Mouse (Mus musculus): ENCODE measurements at regions not wholly inside any gene's neighbourhood (a gene's known extent, or its start where the extent isn't known, plus 50 kb on each side); places are given as distances from the start of the nearest gene placed in this dataset.

- Histone ChIP-seq H3K27me3 (ENCODE audit: control insufficient read depth, insufficient read depth, low read depth, low read length) (no peaks in the 10 kb centered on the region), H3K9me3 (ENCODE audit: control insufficient read depth, low read length) (no peaks in the 10 kb centered on the region), H3K4me2 (ENCODE audit: low read depth, low read length) (no peak overlapping the region), H3K27ac (ENCODE audit: low read length) (no peak overlapping the region), H3K4me3 (ENCODE audit: low read length) (no peak overlapping the region), H3K36me3 (ENCODE audit: control insufficient read depth, insufficient read depth, low read length) (no peaks in the 10 kb centered on the region), H3K4me1 (replicated peaks; ENCODE audit: control insufficient read depth, insufficient read depth, low read length) (no peaks in the 10 kb centered on the region), H3K9ac (ENCODE audit: low read length) (no peak overlapping the region)
- ATAC-seq (ENCODE audit: low read depth) = no peak
- 72% methylated on average over 11 of the region's 11 CpGs for WGBS
These were observed 84.1 kb upstream of the Ptprk start for GRCm38 (mm10) chr10:27990359-27991056.

- WGBS = 66% methylated on average over 3 of the region's 3 CpGs
- no peak for ATAC-seq (ENCODE audit: low read depth)
- Histone ChIP-seq H3K4me3 (ENCODE audit: low read length) (no peak overlapping the region), H3K36me3 (ENCODE audit: control insufficient read depth, insufficient read depth, low read length) (no peaks in the 10 kb centered on the region), H3K9me3 (ENCODE audit: control insufficient read depth, low read length) (no peaks in the 10 kb centered on the region), H3K9ac (ENCODE audit: low read length) (no peak overlapping the region), H3K4me1 (replicated peaks; ENCODE audit: control insufficient read depth, insufficient read depth, low read length) (no peaks in the 10 kb centered on the region), H3K4me2 (ENCODE audit: low read depth, low read length) (no peak overlapping the region), H3K27me3 (ENCODE audit: control insufficient read depth, insufficient read depth, low read depth, low read length) (no peaks in the 10 kb centered on the region), H3K27ac (ENCODE audit: low read length) (no peak overlapping the region)
These were observed 83.6 kb upstream of the Ptprk start for GRCm38 (mm10) chr10:27991057-27991365.

GRCm38 (mm10) chr10:27994376-27995034, 80.1 kb upstream of the Ptprk start:
- H3K9ac ChIP-seq (ENCODE audit: low read length) = no peak overlapping the region
- WGBS = 76% methylated on average over 2 of the region's 2 CpGs
- H3K4me1 ChIP-seq (replicated peaks; ENCODE audit: control insufficient read depth, insufficient read depth, low read length) = no peaks in the 10 kb centered on the region
- H3K27me3 ChIP-seq (ENCODE audit: control insufficient read depth, insufficient read depth, low read depth, low read length) = no peaks in the 10 kb centered on the region
- no peak overlapping the region for H3K27ac ChIP-seq (ENCODE audit: low read length)
- H3K4me3 ChIP-seq (ENCODE audit: low read length) = no peak overlapping the region
- ATAC-seq (ENCODE audit: low read depth) = no peak
- H3K4me2 ChIP-seq (ENCODE audit: low read depth, low read length) = no peak overlapping the region
- H3K36me3 ChIP-seq (ENCODE audit: control insufficient read depth, insufficient read depth, low read length) = no peaks in the 10 kb centered on the region
- H3K9me3 ChIP-seq (ENCODE audit: control insufficient read depth, low read length) = no peaks in the 10 kb centered on the region

GRCm38 (mm10) chr10:27995035-27995399, 79.6 kb upstream of the Ptprk start:
- Histone ChIP-seq H3K9ac (ENCODE audit: low read length) (no peak overlapping the region), H3K4me2 (ENCODE audit: low read depth, low read length) (no peak overlapping the region), H3K36me3 (ENCODE audit: control insufficient read depth, insufficient read depth, low read length) (no peaks in the 10 kb centered on the region), H3K27ac (ENCODE audit: low read length) (no peak overlapping the region), H3K27me3 (ENCODE audit: control insufficient read depth, insufficient read depth, low read depth, low read length) (no peaks in the 10 kb centered on the region), H3K9me3 (ENCODE audit: control insufficient read depth, low read length) (no peaks in the 10 kb centered on the region), H3K4me3 (ENCODE audit: low read length) (no peak overlapping the region), H3K4me1 (replicated peaks; ENCODE audit: control insufficient read depth, insufficient read depth, low read length) (no peaks in the 10 kb centered on the region)
- no peak for ATAC-seq (ENCODE audit: low read depth)
- 77% methylated on average over 1 of the region's 1 CpGs for WGBS

- ATAC-seq (ENCODE audit: low read depth) = no peak
- H3K27me3 ChIP-seq (ENCODE audit: control insufficient read depth, insufficient read depth, low read depth, low read length) = no peaks in the 10 kb centered on the region
- 59% methylated on average over 2 of the region's 2 CpGs for WGBS
These were observed 63.9 kb upstream of the Ptprk start for GRCm38 (mm10) chr10:28010756-28011155.

GRCm38 (mm10) chr10:28012135-28012534, 62.5 kb upstream of the Ptprk start:
- Histone ChIP-seq H3K9me3 (ENCODE audit: control insufficient read depth, low read length) (no peaks in the 10 kb centered on the region), H3K4me2 (ENCODE audit: low read depth, low read length) (no peak overlapping the region), H3K4me3 (ENCODE audit: low read length) (no peak overlapping the region), H3K27ac (ENCODE audit: low read length) (no peak overlapping the region), H3K9ac (ENCODE audit: low read length) (no peak overlapping the region), H3K27me3 (ENCODE audit: control insufficient read depth, insufficient read depth, low read depth, low read length) (no peaks in the 10 kb centered on the region), H3K36me3 (ENCODE audit: control insufficient read depth, insufficient read depth, low read length) (no peaks in the 10 kb centered on the region), H3K4me1 (replicated peaks; ENCODE audit: control insufficient read depth, insufficient read depth, low read length) (no peaks in the 10 kb centered on the region)
- 82% methylated on average over 1 of the region's 1 CpGs for WGBS
- ATAC-seq (ENCODE audit: low read depth) = no peak

More at GRCm38 (mm10) chr10:28010756-28011155, 63.9 kb upstream of the Ptprk start:
- H3K9ac ChIP-seq (ENCODE audit: low read length) = no peak overlapping the region
- no peak overlapping the region for H3K4me3 ChIP-seq (ENCODE audit: low read length)
- H3K9me3 ChIP-seq (ENCODE audit: control insufficient read depth, low read length) = no peaks in the 10 kb centered on the region
- H3K4me1 ChIP-seq (replicated peaks; ENCODE audit: control insufficient read depth, insufficient read depth, low read length) = no peaks in the 10 kb centered on the region
- H3K36me3 ChIP-seq (ENCODE audit: control insufficient read depth, insufficient read depth, low read length) = no peaks in the 10 kb centered on the region
- H3K27ac ChIP-seq (ENCODE audit: low read length) = no peak overlapping the region
- H3K4me2 ChIP-seq (ENCODE audit: low read depth, low read length) = no peak overlapping the region

GRCm38 (mm10) chr10:28013401-28013800, 61.2 kb upstream of the Ptprk start:
- Histone ChIP-seq H3K27ac (ENCODE audit: low read length) (no peak overlapping the region), H3K4me1 (replicated peaks; ENCODE audit: control insufficient read depth, insufficient read depth, low read length) (no peaks in the 10 kb centered on the region), H3K4me2 (ENCODE audit: low read depth, low read length) (no peak overlapping the region), H3K4me3 (ENCODE audit: low read length) (no peak overlapping the region), H3K27me3 (ENCODE audit: control insufficient read depth, insufficient read depth, low read depth, low read length) (no peaks in the 10 kb centered on the region), H3K9me3 (ENCODE audit: control insufficient read depth, low read length) (no peaks in the 10 kb centered on the region), H3K9ac (ENCODE audit: low read length) (no peak overlapping the region), H3K36me3 (ENCODE audit: control insufficient read depth, insufficient read depth, low read length) (no peaks in the 10 kb centered on the region)
- no peak for ATAC-seq (ENCODE audit: low read depth)
- WGBS = 59% methylated on average over 2 of the region's 2 CpGs

- no peaks in the 10 kb centered on the region for H3K4me1 ChIP-seq (replicated peaks; ENCODE audit: control insufficient read depth, insufficient read depth, low read length)
- no peak overlapping the region for H3K27ac ChIP-seq (ENCODE audit: low read length)
- H3K4me3 ChIP-seq (ENCODE audit: low read length) = no peak overlapping the region
- WGBS = 56% methylated on average over 2 of the region's 2 CpGs
- H3K36me3 ChIP-seq (ENCODE audit: control insufficient read depth, insufficient read depth, low read length) = no peaks in the 10 kb centered on the region
- H3K9me3 ChIP-seq (ENCODE audit: control insufficient read depth, low read length) = no peaks in the 10 kb centered on the region
- no peak overlapping the region for H3K9ac ChIP-seq (ENCODE audit: low read length)
- ATAC-seq (ENCODE audit: low read depth) = no peak
- H3K27me3 ChIP-seq (ENCODE audit: control insufficient read depth, insufficient read depth, low read depth, low read length) = no peaks in the 10 kb centered on the region
- H3K4me2 ChIP-seq (ENCODE audit: low read depth, low read length) = no peak overlapping the region
These were observed 60.3 kb upstream of the Ptprk start for GRCm38 (mm10) chr10:28014306-28014825.

Measured in lung, embryonic 16.5 days (tissue).